Mouse (Mus musculus) mouse embryonic stem cell (cell line): ENCODE measurements around the gene Gm28053.
"Not testable (repeated sequence)": the region's sequence is repeated elsewhere in the genome, so short reads cannot be mapped to it uniquely, and the experiment has no call there.

Source experiments
- in situ Hi-C, 2 experiments: fragments of 300-500 bp; cut with MboI; formaldehyde crosslinking; loops; 1 replicate in 1 of 2; 3 replicates in 1 of 2; pipeline ENCODE4 v1.14.3; 2019 to 2020; ENCODE audit warnings: low sequenced_read_pairs in 2 of 2, low pct_unique_long_range_greater_than_20kb in 1 of 2, mixed read lengths in 1 of 2; ENCODE audit not compliant: unreplicated experiment in 1 of 2

Gene Gm28053

DNA sequence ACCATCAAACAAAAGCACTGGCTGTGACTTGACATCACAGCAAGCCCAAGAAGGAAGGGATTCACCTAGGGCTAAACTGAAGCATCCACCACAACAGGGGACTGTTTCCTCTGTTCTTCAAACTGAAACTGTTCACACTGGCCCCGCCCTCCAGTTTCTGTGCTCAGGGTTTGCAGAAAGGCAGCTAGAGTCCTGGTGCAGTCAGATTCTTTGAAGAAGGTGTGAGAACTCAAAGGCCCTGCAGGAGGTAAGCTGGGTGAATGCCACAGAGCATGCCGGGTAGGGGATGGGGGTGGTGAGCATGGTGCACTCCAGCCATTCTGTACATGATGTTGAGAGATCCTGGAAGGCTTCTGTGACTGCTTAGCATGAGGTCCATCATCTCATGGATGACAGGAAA is at the start of gene Gm28053, which contains the start of gene Gimap7:
Gene Gm28053 (plus strand): TSS at position 153 of the 400 bp plus-strand sequence.
Gene Gimap7 (plus strand): TSS at position 167 of the 400 bp plus-strand sequence.
- in situ Hi-C loops, result no loop called here

DNA sequence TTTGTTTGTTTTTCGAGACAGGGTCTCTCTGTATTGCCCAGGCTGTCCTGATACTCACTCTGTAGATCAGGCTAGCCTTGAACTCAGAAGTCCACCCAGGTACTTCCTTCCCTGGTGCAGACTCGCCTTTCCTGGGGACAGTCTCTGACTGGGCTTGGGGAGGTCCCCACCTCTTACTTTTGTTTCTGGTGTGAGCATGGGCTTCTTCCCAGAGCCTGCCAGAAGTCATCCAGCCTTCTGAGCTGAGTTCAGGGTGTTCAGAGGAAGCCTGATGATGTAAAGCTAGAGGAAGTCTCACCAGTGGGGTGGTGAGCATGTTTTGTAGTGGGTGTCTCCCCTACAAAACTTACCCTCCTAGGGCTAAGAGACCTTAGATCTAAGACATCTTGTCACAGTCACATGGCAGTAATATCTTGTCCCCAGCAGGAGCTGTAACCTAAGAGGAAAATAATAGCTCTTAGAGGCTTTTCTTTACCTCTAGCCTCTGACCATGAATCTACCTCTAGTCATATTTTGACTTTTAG is 48.9 kb upstream of the Gm28053 start:
- in situ Hi-C loops, result no loop called here

DNA sequence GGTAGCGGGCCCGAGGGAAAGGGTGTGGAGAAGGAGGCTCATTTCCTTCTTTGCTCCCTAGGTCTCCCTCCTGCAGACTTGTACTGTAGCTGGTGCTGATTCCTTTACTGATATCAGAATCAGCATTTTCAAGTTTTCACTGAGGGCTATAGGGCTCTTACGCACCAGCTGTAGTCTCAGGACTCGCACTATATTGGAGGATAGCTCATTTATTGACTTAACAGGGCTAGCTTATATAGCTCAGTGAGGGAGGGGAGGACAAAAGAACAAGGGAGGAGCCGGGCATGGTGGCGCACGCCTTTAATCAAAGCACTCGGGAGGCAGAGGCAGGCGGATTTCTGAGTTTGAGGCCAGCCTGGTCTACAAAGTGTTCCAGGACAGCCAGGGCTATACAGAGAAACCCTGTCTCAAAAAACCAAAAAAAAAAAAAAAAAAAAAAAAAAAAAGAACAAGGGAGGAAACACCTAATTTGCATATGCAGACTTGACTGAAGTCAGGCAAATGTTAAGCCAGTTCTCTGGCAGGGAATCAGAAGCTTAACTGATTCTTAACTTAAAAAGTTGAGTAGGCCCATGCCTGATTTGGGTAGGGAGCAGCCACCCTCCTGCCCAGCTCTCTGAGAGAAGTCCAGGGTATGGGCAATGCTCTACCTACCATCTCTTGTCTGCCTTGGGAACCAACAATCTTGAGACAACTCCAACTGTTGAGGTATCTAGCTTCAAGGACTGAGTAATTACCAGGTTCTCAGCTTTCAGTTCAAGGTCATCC is 43.9 kb upstream of the Gm28053 start:
- in situ Hi-C loops, result no loop called here

DNA sequence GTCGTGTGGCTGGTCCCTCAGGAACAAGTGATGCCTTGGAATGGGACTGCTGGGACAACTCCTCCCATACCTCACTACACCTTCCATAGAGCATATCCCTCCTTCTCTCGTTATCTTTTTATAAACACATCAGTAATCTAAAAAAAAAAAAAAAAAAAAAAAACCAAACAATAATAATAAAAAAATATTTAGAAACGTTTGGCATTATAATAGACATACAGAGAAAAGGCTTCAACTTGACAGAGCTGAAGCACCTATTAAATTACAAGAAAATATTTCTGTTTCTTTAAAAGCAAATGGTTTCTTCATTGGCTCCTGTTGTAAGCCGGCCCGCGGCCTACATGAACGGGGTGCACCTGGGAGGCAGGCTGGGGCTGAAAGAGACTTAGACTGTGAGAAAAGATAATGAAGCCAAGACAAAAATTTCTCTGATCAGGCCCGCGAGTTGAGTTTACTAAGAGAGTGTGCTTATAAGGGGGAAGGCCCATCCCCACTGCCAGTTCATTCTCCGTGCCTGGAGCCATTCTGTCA is 42.9 kb upstream of the Gm28053 start:
- in situ Hi-C loops, result no loop called here

DNA sequence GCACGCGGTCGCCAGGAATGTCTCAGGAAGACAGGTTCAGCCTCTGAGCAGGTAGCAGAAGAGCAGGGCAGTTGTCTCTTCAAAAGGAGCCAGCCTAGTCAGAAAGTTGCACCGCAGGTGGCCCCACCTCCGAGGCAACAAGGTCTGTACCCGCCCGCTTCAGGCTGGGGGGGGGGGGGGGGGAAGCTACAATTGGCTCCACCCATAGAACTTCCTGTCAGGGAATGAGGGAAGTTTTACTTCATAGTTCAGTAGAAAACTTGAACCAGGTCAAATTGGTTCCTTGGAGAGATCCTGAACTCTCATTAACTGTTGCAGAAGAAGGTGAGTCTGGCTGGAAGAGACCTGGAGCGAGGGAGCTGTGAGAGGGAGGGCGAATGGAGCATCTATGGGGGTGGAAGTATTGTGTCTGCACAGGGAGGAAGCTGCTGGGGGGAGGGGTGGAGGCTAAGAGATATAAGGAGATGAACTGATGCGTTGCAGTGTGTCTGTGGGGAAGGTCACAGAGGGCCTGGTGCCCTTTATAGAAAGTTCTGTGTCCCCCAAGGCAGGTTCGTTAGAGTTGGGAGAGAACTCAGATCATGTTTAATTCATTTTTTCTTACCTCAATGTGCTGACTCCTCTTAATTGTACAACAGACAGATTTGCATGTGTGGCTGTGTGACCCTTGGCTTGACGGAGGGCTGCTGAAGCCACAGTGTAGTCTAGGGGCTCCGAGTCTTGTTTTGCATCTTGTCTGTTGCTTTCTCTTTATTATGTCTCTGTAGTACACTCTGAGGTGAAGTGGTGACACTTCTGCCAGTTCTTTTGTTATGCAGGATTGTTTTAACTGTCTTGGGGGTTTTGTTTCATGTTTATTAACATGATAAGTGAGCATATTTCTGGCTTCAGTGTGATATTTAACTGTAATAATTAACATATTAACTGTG is 42.2 kb upstream of the Gm28053 start, which contains the start of gene Gimap9:
Gene Gimap9 (plus strand): TSS at position 199 of the 929 bp plus-strand sequence.
- in situ Hi-C loops, result no loop called here

DNA sequence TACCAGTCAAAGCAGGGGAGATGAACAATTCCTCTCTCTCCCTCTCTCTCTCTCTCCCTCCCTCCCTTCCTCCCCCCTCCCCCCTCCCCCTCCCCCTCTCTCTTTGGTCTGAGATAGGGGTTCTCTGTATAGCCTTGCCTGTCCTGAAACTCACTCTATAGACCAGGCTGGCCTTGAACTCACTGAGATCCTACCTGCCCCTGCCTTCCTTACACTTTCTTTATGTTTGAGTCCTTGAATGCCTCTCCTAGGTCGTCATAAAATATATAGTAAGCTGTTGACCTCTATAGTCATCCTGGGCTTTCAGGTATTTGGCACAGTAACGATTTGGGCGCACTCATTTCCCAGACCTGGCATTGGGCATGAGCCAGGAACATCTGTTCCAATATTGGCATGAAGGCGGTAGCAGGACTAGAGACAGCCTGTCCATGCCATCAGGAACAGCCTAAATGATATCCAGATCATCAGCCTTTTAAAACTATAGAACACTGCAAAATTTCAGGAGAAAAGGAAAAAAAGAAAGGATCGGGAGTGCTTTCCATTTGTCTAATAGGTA is 41.5 kb upstream of the Gm28053 start:
- in situ Hi-C loops, result no loop called here

DNA sequence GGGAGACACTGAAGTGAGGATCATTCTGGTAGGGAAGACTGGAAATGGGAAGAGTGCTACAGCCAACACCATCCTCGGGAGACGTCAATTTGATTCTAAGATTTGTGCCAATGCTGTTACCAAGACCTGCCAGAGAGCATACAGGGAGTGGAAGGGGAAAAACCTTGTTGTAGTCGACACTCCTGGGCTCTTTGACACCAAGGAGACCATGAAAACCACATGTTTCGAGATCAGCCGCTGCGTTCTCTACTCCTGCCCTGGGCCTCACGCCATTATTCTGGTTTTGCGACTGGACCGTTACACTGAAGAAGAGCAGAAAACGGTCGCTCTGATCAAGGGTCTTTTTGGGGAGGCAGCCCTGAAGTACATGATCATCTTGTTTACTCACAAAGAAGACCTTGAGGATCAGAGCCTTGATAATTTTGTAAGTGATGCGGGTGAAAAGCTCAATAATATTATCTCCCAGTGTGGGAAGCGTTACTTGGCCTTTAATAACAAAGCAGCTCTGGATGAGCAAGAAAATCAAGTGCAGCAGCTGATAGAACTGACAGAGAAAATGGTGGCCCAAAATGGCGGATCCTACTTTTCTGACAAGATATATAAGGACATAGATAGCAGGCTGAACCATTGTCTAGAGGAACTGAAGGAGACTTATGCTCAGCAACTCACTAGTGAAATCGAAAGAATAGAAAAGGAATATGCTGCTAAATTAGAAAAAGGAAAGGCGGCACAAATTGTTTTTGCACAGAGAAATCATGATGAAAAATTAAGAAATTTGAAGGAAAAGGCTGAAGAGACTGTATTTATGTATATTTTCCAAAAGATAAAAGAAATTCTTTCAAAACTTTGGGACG is 40.7 kb upstream of the Gm28053 start:
- in situ Hi-C loops, result no loop called here

DNA sequence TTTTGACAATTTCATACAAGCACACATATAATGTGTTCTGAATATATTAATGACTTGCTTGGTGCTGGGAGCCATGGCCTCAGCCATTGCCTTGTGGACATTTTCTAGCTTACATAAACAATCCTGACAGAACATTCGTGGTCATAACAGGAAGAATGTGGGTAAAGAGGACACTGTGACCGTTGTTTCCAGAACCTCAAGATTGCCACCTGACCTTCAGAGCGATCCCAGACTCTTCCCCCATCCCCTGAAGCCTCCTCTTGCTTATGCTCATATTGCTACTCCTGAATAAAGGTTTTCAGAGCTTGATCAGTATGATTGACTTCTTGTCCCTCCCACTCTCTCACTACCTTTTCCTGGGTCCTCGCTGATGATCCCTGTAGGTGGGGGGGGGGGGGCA is 40.0 kb upstream of the Gm28053 start:
- in situ Hi-C loops, result no loop called here

DNA sequence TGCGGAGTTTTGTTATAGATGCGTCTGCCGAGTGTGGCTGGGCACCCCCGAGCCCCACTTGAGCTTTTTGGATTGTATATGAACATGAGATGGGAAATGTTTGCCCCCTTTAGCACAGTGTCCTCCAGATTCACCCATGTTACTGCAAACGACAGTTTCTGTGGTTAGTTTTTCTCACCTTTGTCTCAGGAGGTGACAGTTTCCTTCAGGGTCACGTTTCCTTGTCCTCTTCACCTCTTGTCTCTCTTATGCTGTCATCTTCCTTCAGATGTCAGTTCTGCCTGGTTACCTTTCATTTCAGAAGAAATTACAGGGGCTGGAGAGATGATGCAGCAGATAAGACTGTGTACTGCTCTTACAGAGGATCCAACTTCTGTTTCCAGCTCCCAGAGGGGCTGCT is 38.7 kb upstream of the Gm28053 start:
- in situ Hi-C loops, result no loop called here

DNA sequence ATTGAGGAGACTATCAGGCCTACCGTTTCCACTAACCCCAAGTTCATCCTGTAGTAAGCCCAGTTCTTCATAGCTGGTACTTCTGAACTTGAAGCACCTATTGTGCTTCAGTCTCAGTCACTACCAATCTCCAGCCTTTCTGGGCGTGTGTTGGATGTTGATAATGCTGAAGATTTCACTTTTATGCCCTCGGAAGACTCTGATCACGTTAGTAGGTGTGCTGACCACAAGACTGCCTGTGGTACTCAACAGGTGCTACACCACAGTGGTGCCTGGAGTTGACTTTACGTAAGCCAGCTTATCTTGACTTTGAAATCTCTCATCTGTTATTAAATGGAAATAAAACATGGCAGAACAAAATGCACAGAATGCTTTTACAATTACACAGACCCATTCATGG is 38.0 kb upstream of the Gm28053 start:
- in situ Hi-C loops, result no loop called here

DNA sequence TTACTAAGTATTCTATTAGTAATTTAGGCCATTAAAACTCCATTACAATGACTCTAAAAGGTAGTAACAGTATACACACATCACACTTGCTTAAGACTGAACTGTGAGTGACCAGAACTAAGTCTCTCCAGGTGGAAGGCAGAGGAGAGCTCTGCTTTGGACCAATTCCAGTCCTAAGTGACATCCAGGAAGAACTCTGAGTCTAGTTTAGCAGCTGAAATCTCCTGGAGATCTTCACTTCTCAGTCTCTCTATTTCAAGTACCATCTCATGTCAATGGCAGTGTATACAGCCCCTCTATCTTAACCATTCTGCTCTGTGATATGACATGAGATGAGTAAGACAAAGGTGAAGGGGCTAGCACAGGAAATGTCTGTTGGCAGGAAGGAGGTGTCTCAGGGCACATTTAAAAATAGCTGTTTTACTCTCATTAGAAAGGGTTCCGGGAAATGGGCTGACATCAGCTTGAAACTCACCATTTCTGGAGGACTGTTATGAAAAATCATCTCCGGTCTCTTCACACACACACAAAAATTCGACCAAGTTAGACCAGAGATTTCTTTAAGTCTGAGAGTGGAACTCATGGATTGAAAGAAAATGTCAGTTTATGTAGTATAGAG is 36.8 kb upstream of the Gm28053 start:
- in situ Hi-C loops, result no loop called here

DNA sequence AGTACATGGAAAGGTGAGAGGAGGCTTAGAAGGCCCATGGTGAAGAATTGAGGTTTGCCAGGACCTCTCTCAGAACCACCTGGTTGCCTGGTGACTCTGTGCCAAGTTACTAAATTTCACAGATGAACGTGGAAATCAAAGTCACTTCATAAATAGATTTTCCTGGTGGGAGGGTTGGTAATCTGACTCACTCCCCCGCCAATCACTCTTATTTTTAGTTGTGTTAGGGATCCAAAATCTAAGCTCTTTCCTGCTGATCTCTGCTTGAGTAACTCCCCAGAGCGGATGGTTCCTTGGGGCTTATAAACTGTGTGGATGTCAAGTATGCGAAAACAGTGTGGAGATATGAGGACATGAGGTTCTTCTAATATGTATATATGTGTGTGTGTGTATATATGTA is 36.1 kb upstream of the Gm28053 start:
- in situ Hi-C loops, result no loop called here

DNA sequence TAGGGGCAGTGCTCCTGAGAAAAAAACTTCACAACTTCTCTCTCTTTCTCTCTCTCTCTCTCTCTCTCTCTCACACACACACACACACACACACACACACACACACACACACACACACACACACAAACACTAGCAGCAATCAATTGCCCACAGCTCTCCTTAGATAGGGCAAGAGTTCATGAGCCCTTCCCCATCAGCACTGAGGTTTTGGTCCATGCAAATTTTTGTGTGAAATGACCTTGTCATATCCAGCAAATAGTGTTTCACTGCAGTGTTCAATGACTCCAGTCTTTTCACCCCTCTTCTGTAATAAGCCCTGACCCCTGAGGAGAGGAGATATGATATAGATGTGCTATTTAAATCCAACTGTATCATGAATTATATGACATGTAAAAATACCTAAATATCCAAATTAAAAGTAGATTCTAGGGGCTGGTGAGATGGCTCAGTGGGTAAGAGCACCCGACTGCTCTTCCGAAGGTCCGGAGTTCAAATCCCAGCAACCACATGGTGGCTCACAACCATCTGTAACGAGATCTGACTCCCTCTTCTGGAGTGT is 35.1 kb upstream of the Gm28053 start:
- in situ Hi-C loops, result not testable (repeated sequence)

DNA sequence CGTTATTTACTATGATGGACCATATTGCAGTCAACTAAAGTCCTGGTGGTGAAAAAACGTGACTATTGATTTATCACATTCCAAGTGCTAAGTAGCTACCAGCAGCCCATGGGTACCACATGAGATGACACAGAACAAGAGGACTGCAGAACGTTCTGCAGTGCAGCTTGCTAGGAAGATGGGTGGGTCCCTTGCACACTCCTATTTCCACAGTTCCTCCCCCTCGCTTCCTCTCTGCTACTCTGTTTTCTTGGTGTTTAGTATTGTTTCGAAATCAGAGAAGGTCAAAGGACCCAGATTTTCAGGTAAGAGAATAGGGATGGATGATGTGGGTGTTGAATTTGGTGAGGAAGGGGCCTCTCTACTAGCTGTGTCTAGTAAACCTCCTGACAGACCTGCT is 34.1 kb upstream of the Gm28053 start, which contains the start of gene Gimap4:
Gene Gimap4 (plus strand): TSS at position 231 of the 400 bp plus-strand sequence.
- in situ Hi-C loops, result no loop called here

DNA sequence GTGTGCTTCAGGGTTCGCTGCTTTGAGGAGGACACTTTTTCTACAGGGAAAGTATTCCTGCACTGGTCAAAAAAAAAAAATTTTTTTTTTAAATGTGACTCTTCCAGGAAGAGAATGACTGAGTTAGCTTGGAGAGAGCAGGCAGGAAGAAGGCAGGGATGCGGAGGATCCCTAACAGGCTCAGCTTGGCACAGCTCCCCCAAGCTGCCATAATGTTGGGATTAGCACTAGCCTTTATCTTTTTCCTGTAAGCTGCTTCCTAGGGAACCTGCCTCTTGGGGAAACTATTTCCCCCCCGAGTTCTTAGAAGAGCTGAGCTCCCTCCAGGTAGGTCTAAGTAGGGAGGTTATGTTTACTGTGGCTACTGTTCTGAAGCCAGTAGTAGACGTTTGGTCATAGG is 33.6 kb upstream of the Gm28053 start:
- in situ Hi-C loops, result no loop called here

DNA sequence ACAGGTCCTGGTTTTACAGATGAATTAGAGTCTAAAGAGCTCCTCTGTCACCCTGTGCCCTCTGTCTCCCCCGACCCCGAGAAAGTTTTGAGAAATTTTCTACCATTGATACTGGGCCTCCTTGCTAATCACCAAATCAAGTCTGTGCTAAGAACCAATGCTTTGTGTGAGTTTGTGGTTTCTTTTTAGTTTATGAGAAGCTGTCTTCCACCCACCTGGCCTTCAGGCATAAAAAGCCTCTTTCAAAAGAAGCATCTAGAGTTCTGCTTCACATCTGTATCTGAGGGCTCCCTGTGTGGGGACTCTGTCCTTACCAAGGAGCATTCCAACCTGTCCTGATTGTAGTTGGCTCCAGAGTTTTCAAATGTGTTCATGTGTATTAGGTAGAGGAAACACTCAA is 33.2 kb upstream of the Gm28053 start:
- in situ Hi-C loops, result no loop called here
